Mouse (Mus musculus): ENCODE results near the gene Rbm15b. TPM values are rescaled to one million over a fixed set of nuclear protein-coding genes. Genes with fewer than 3 reads are reported as not detected.

Rbm15b gene
- polyA plus RNA-seq, 1 experiment = 21.0 TPM

DNA sequence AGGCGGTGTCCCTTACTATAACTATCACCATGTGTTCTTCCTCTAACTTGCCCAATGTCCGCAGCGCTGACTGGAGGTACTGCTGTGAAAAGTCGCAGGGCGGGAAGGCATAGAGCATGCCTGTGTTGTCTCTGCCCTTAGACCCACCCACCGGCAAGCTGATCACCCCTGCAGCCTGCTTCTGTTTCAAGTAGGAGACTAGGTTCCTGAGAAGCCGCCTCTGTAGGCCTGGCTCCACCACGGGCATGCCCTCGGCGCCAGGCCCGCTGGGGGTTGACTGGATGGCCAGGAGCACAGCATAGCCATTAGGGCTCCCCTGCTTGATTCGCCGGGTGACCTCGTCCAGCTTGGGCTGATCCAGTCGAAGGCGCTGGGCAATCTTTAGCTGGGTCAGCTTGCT lies 2.9 kb downstream of the Rbm15b start:
- peaks cover 35% of the 10 kb centered on the region for H3K79me3 ChIP-seq (ENCODE audit: low read depth)
- TF ChIP-seq MYOD1 (IDR thresholded peaks at IDR 0.05; ENCODE audit: control insufficient read depth, insufficient read length, low read depth) (no peak), MYOG (IDR thresholded peaks at IDR 0.05; ENCODE audit: control insufficient read depth, extremely low read depth, insufficient read length) (no peak), MAX (IDR thresholded peaks at IDR 0.05) (no peak), FOSL1 (IDR thresholded peaks at IDR 0.05; ENCODE audit: insufficient read depth, low read length, poor library complexity, severe bottlenecking) (no peak), USF1 (IDR thresholded peaks at IDR 0.05; ENCODE audit: low read depth) (no peak), CTCF (IDR thresholded peaks at IDR 0.05; ENCODE audit: control insufficient read depth, insufficient read depth, insufficient read length) (no peak), CEBPB (IDR thresholded peaks at IDR 0.05; ENCODE audit: low read depth) (no peak)
- H3ac ChIP-seq (ENCODE audit: control insufficient read depth, insufficient read length, low read depth) = peak overlapping the region; percentile 52
- peaks cover 48% of the 10 kb centered on the region for H3K79me2 ChIP-seq (ENCODE audit: control insufficient read depth, insufficient read depth)
- H3K27me3 ChIP-seq (ENCODE audit: control insufficient read depth, insufficient read depth, insufficient read length) = no peaks in the 10 kb centered on the region
- no peak overlapping the region for H3K4me3 ChIP-seq (ENCODE audit: insufficient read depth, poor library complexity, severe bottlenecking)
- H3K36me3 ChIP-seq (ENCODE audit: control insufficient read depth, insufficient read depth) = peaks cover 49% of the 10 kb centered on the region

DNA sequence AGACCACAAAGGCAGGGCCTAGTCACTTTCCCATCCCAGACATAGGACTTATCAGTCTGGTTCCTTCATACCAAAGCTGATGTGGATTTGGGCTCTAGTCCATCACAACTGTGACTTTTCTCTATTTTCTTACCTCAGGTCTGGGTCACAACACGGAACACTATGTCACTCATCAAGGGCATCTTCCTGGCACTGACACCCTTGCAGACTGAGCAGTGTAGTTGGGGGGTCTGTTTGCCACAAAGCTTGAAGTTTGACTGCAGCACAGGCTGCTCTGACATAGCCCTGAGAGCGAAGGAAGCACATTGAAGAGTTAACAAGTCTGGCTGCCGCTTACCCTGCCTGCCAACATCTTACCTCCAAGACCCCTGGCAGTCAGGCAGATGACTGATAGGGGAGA lies 4.1 kb downstream of the Rbm15b start:
- Histone ChIP-seq H3K79me2 (ENCODE audit: control insufficient read depth, insufficient read depth) (peaks cover 41% of the 10 kb centered on the region), H3K4me3 (ENCODE audit: insufficient read depth, poor library complexity, severe bottlenecking) (no peak overlapping the region), H3ac (ENCODE audit: control insufficient read depth, insufficient read length, low read depth) (no peak overlapping the region), H3K79me3 (ENCODE audit: low read depth) (peaks cover 33% of the 10 kb centered on the region), H3K27me3 (ENCODE audit: control insufficient read depth, insufficient read depth, insufficient read length) (no peaks in the 10 kb centered on the region), H3K36me3 (ENCODE audit: control insufficient read depth, insufficient read depth) (peaks cover 46% of the 10 kb centered on the region)
- TF ChIP-seq MAX (IDR thresholded peaks at IDR 0.05) (no peak), MYOG (IDR thresholded peaks at IDR 0.05; ENCODE audit: control insufficient read depth, extremely low read depth, insufficient read length) (no peak), CEBPB (IDR thresholded peaks at IDR 0.05; ENCODE audit: low read depth) (no peak), FOSL1 (IDR thresholded peaks at IDR 0.05; ENCODE audit: insufficient read depth, low read length, poor library complexity, severe bottlenecking) (no peak), CTCF (IDR thresholded peaks at IDR 0.05; ENCODE audit: control insufficient read depth, insufficient read depth, insufficient read length) (no peak), USF1 (IDR thresholded peaks at IDR 0.05; ENCODE audit: low read depth) (no peak), MYOD1 (IDR thresholded peaks at IDR 0.05; ENCODE audit: control insufficient read depth, insufficient read length, low read depth) (no peak)

DNA sequence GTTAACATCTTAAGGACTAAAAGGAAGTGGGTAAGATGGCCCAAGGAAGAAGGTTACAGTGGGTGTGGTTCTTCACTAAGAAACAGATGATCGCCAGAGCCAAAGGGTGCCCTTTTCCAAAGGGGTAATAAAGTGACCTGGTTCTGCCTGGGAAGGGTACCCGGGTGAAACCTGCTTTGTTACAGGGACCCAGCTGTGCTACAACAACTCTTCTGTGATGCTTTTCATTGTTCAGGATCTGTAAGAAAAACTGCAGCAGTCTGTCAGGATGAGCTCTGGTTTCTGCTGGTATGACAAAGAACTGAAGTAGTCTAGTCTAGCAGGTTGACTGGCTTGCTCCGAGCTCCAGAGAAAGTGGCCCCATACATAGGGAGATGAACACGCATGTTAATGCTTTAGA lies 5.1 kb downstream of the Rbm15b start:
- peaks cover 32% of the 10 kb centered on the region for H3K79me3 ChIP-seq (ENCODE audit: low read depth)
- H3K27me3 ChIP-seq (ENCODE audit: control insufficient read depth, insufficient read depth, insufficient read length) = no peaks in the 10 kb centered on the region
- peaks cover 47% of the 10 kb centered on the region for H3K36me3 ChIP-seq (ENCODE audit: control insufficient read depth, insufficient read depth)
- H3K79me2 ChIP-seq (ENCODE audit: control insufficient read depth, insufficient read depth) = peaks cover 41% of the 10 kb centered on the region
- H3ac ChIP-seq (ENCODE audit: control insufficient read depth, insufficient read length, low read depth) = no peak overlapping the region
- TF ChIP-seq MYOG (IDR thresholded peaks at IDR 0.05; ENCODE audit: control insufficient read depth, extremely low read depth, insufficient read length) (no peak), USF1 (IDR thresholded peaks at IDR 0.05; ENCODE audit: low read depth) (no peak), CTCF (IDR thresholded peaks at IDR 0.05; ENCODE audit: control insufficient read depth, insufficient read depth, insufficient read length) (no peak), FOSL1 (IDR thresholded peaks at IDR 0.05; ENCODE audit: insufficient read depth, low read length, poor library complexity, severe bottlenecking) (no peak), MYOD1 (IDR thresholded peaks at IDR 0.05; ENCODE audit: control insufficient read depth, insufficient read length, low read depth) (no peak), MAX (IDR thresholded peaks at IDR 0.05) (no peak), CEBPB (IDR thresholded peaks at IDR 0.05; ENCODE audit: low read depth) (no peak)
- no peak overlapping the region for H3K4me3 ChIP-seq (ENCODE audit: insufficient read depth, poor library complexity, severe bottlenecking)

DNA sequence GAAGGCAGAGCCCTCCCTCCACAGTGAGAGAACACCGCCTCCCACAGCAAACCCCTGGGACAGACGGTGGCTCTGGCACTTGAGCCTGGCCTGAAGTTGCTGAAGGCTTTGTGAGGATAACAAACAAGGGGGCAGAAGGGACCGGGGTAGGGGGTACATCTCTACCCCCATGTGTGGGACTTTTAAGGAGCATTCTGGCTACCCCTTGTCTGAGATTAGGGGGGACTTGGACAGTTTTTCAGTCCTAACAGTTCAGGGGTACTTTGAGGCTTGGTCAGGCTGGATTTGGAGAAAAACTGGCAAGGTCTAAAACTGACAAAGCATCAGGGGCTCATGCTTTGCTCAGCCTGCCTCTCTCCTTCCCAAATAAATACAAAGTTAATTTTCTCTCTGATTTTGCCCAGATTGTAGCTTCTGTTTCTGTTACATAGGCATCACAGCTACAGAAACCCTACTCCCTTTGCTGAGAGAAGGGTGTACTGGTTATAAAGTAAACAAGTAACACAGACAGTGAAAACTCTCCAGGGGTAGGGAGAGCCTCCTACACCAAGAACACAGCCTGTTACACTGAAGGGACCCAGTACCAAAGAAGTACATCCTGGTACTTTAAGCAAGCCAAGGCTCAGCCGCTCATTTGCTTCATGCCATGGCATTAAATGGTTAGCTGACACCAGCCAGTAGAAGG lies 6.0 kb downstream of the Rbm15b start:
- no peaks in the 10 kb centered on the region for H3K27me3 ChIP-seq (ENCODE audit: control insufficient read depth, insufficient read depth, insufficient read length)
- H3K36me3 ChIP-seq (ENCODE audit: control insufficient read depth, insufficient read depth) = peaks cover 55% of the 10 kb centered on the region

DNA sequence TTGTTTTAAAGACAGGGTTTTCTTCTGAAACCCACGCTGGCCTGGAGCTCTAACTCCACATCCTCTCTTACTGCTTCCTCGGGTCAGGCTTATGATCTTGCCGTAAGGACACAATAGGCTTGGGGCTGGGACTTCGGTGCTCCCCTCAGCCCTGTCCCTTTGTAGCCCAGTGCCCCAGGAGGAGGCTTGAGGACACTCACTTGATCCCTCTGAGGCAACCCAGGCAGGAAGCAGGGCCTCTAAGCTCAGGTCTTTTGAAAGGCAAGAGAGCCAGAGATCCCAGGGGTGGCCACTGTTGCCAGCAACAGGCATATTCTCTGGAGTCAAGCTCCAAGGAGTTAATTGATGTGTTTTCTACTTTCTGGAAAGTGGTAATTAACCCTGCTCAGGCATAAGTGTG lies 7.8 kb downstream of the Rbm15b start:
- Histone ChIP-seq H3K79me2 (ENCODE audit: control insufficient read depth, insufficient read depth) (peaks cover 18% of the 10 kb centered on the region), H3ac (ENCODE audit: control insufficient read depth, insufficient read length, low read depth) (no peak overlapping the region), H3K27me3 (ENCODE audit: control insufficient read depth, insufficient read depth, insufficient read length) (no peaks in the 10 kb centered on the region), H3K4me3 (ENCODE audit: insufficient read depth, poor library complexity, severe bottlenecking) (no peak overlapping the region), H3K79me3 (ENCODE audit: low read depth) (peaks cover 15% of the 10 kb centered on the region), H3K36me3 (ENCODE audit: control insufficient read depth, insufficient read depth) (peaks cover 61% of the 10 kb centered on the region)
- TF ChIP-seq FOSL1 (IDR thresholded peaks at IDR 0.05; ENCODE audit: insufficient read depth, low read length, poor library complexity, severe bottlenecking) (no peak), USF1 (IDR thresholded peaks at IDR 0.05; ENCODE audit: low read depth) (no peak), MYOD1 (IDR thresholded peaks at IDR 0.05; ENCODE audit: control insufficient read depth, insufficient read length, low read depth) (no peak), CEBPB (IDR thresholded peaks at IDR 0.05; ENCODE audit: low read depth) (no peak), MYOG (IDR thresholded peaks at IDR 0.05; ENCODE audit: control insufficient read depth, extremely low read depth, insufficient read length) (no peak)

More for the DNA sequence above, 6.0 kb downstream of the Rbm15b start:
- peaks cover 36% of the 10 kb centered on the region for H3K79me2 ChIP-seq (ENCODE audit: control insufficient read depth, insufficient read depth)
- H3ac ChIP-seq (ENCODE audit: control insufficient read depth, insufficient read length, low read depth) = no peak overlapping the region
- H3K79me3 ChIP-seq (ENCODE audit: low read depth) = peaks cover 30% of the 10 kb centered on the region
- TF ChIP-seq MYOD1 (IDR thresholded peaks at IDR 0.05; ENCODE audit: control insufficient read depth, insufficient read length, low read depth) (no peak), FOSL1 (IDR thresholded peaks at IDR 0.05; ENCODE audit: insufficient read depth, low read length, poor library complexity, severe bottlenecking) (no peak), USF1 (IDR thresholded peaks at IDR 0.05; ENCODE audit: low read depth) (no peak), CEBPB (IDR thresholded peaks at IDR 0.05; ENCODE audit: low read depth) (no peak)
- no peak overlapping the region for H3K4me3 ChIP-seq (ENCODE audit: insufficient read depth, poor library complexity, severe bottlenecking)

DNA sequence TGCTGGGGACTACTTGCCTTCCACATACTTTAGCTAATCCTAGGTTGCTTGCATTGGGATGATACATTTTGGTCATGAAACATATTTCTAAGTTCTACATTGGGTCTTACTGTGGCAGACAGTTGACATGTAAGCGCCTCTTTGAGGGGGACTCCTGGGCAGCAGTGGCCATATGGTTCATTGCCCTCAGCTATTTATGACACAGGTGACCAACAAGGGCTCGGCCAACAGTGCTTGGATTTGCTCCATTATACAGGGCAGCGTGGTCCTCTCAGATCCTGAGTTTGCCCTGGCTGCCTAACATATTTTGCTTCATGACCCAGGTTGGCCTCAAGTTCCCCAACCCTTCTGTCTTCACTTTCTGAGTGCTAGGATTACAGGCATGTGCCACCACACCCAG lies 10.6 kb downstream of the Rbm15b start:
- Histone ChIP-seq H3K79me3 (ENCODE audit: low read depth) (no peaks in the 10 kb centered on the region), H3K36me3 (ENCODE audit: control insufficient read depth, insufficient read depth) (peaks cover 53% of the 10 kb centered on the region), H3K27me3 (ENCODE audit: control insufficient read depth, insufficient read depth, insufficient read length) (no peaks in the 10 kb centered on the region), H3K4me3 (ENCODE audit: insufficient read depth, poor library complexity, severe bottlenecking) (no peak overlapping the region), H3K79me2 (ENCODE audit: control insufficient read depth, insufficient read depth) (no peaks in the 10 kb centered on the region), H3ac (ENCODE audit: control insufficient read depth, insufficient read length, low read depth) (no peak overlapping the region)
- TF ChIP-seq MAX (IDR thresholded peaks at IDR 0.05) (no peak), MYOD1 (IDR thresholded peaks at IDR 0.05; ENCODE audit: control insufficient read depth, insufficient read length, low read depth) (no peak), USF1 (IDR thresholded peaks at IDR 0.05; ENCODE audit: low read depth) (no peak), CEBPB (IDR thresholded peaks at IDR 0.05; ENCODE audit: low read depth) (no peak), MYOG (IDR thresholded peaks at IDR 0.05; ENCODE audit: control insufficient read depth, extremely low read depth, insufficient read length) (no peak), CTCF (IDR thresholded peaks at IDR 0.05; ENCODE audit: control insufficient read depth, insufficient read depth, insufficient read length) (no peak), FOSL1 (IDR thresholded peaks at IDR 0.05; ENCODE audit: insufficient read depth, low read length, poor library complexity, severe bottlenecking) (no peak)

Measured in C2C12 (cell line).